Mouse (Mus musculus) hindbrain, postnatal 0 days (tissue): ENCODE measurements around the gene Bnip1. TPM values are rescaled to one million over a fixed set of nuclear protein-coding genes. Genes with fewer than 3 reads are reported as not detected.

Source experiments
- ATAC-seq: fragments of 200-750 bp; cut with Nextera tagmentation; 2 replicates; pipeline ENCODE4 v1.8.0; 2017; ENCODE audit warnings: mild to moderate bottlenecking, moderate TSS enrichment, moderate library complexity
- DNase-seq: peaks from one replicate; pipeline ENCODE4 v3.0.0-alpha.2; 2015; ENCODE audit warnings: low spot score
- H3K27ac ChIP-seq: fragments of 300-500 bp; sonication (generic); 2 replicates; pipeline ENCODE4 v1.5.1; 2014; ENCODE audit warnings: mild to moderate bottlenecking
- H3K27me3 ChIP-seq: fragments of 300-500 bp; sonication (generic); 2 replicates; pipeline ENCODE4 v1.6.1; 2014; ENCODE audit warnings: low read length, mixed read lengths; ENCODE audit not compliant: insufficient read depth
- H3K36me3 ChIP-seq: fragments of 300-500 bp; sonication (generic); 2 replicates; pipeline ENCODE4 v1.6.1; 2014; ENCODE audit warnings: low read length, mixed read lengths; ENCODE audit not compliant: insufficient read depth
- H3K4me1 ChIP-seq: fragments of 300-500 bp; sonication (generic); 2 replicates; pipeline ENCODE4 v1.6.1; 2014; ENCODE audit warnings: antibody characterized with exemption, low read length, mixed read lengths; ENCODE audit not compliant: insufficient read depth
- H3K4me2 ChIP-seq: fragments of 300-500 bp; sonication (generic); 2 replicates; pipeline ENCODE4 v1.6.1; 2014; ENCODE audit warnings: low read depth, mild to moderate bottlenecking, low read length, moderate library complexity, mixed read lengths
- H3K4me3 ChIP-seq: fragments of 300-500 bp; sonication (generic); 2 replicates; pipeline ENCODE4 v1.5.1; 2014; ENCODE audit warnings: low read length
- H3K9ac ChIP-seq: fragments of 300-500 bp; sonication (generic); replicated peaks from 2 replicates; pipeline ENCODE4 v1.6.1; 2014; ENCODE audit warnings: mild to moderate bottlenecking, low read length, moderate library complexity, mixed read lengths
- H3K9me3 ChIP-seq: fragments of 300-500 bp; sonication (generic); 2 replicates; pipeline ENCODE4 v1.6.1; 2016; ENCODE audit warnings: low read length, mixed read lengths
- CTCF ChIP-seq: IDR thresholded peaks from 2 replicates; pipeline ENCODE4 v1.5.1; 2016; ENCODE audit warnings: antibody characterized with exemption, control low read depth, low read depth
- WGBS: fragments of 180-500 bp; shearing (Covaris S2); extraction: QIAGEN DNeasy Blood & Tissue Kit; methylation state at CpG from one replicate; pipeline ENCODE4 v1.1.7; 2014; 5-methylcytosine and 5-hydroxymethylcytosine counted together
- polyA plus RNA-seq: library from polyadenylated mRNA; unstranded; fragments of >200 nt; fragmentation: Nextera tagmentation; extraction: Ambion mirVana; gene quantifications from 2 replicates; pipeline ENCODE4 v1.2.1, GENCODE M21; 2015
- total RNA-seq: library from RNA; depleted of rRNA; stranded (reverse); fragments of >200 nt; gene quantifications from 2 replicates; pipeline ENCODE4 v1.2.3, GENCODE M21; 2014

The Bnip1 gene
- total and polyA plus RNA-seq, 2 experiments from 2014 or later, result 42.1 to 45.2 TPM

- WGBS, result 88% methylated on average over 9 of the region's 9 CpGs
- H3K4me3 ChIP-seq, result no peak overlapping the region
- DNase-seq (no peak), ATAC-seq (no peak)
- no peaks in the 10 kb centered on the region for H3K27me3 ChIP-seq
- H3K4me1 ChIP-seq, result no peaks in the 10 kb centered on the region
- no peak overlapping the region for H3K4me2 ChIP-seq
- no peak for TF ChIP-seq CTCF
- H3K9ac ChIP-seq, result no peak overlapping the region
- H3K27ac ChIP-seq, result no peak overlapping the region
- H3K9me3 ChIP-seq, result no peaks in the 10 kb centered on the region
- no peaks in the 10 kb centered on the region for H3K36me3 ChIP-seq
Measured at GRCm38 (mm10) chr17:26813497-26813896, 32.6 kb downstream of the Bnip1 start.

GRCm38 (mm10) chr17:26816810-26817209 is 35.9 kb downstream of the Bnip1 start:
- TF ChIP-seq CTCF, result no peak
- 83% methylated on average over 6 of the region's 6 CpGs for WGBS
- ATAC-seq (no peak), DNase-seq (no peak)
- Histone ChIP-seq H3K9ac (no peak overlapping the region), H3K9me3 (no peaks in the 10 kb centered on the region), H3K36me3 (no peaks in the 10 kb centered on the region), H3K4me3 (no peak overlapping the region), H3K27ac (no peak overlapping the region), H3K4me1 (no peaks in the 10 kb centered on the region), H3K4me2 (no peak overlapping the region), H3K27me3 (no peaks in the 10 kb centered on the region)

- no peak for DNase-seq
- no peaks in the 10 kb centered on the region for H3K9me3 ChIP-seq
- no peak for ATAC-seq
Measured at GRCm38 (mm10) chr17:26817776-26818175, 36.9 kb downstream of the Bnip1 start.

GRCm38 (mm10) chr17:26826131-26826530 is 45.3 kb downstream of the Bnip1 start:
- ATAC-seq (no peak), DNase-seq (no peak)
- Histone ChIP-seq H3K36me3 (no peaks in the 10 kb centered on the region), H3K27ac (no peak overlapping the region), H3K4me3 (no peak overlapping the region), H3K27me3 (peaks cover 8% of the 10 kb centered on the region; the same call in 1 of the 2 replicates), H3K4me1 (no peaks in the 10 kb centered on the region), H3K4me2 (no peak overlapping the region), H3K9me3 (no peaks in the 10 kb centered on the region), H3K9ac (no peak overlapping the region)
- 72% methylated on average over 16 of the region's 17 CpGs for WGBS
- no peak for TF ChIP-seq CTCF

More at GRCm38 (mm10) chr17:26817776-26818175, 36.9 kb downstream of the Bnip1 start:
- no peaks in the 10 kb centered on the region for H3K36me3 ChIP-seq
- no peak for TF ChIP-seq CTCF
- no peaks in the 10 kb centered on the region for H3K27me3 ChIP-seq
- H3K27ac ChIP-seq, result no peak overlapping the region
- no peak overlapping the region for H3K4me3 ChIP-seq
- no peak overlapping the region for H3K4me2 ChIP-seq
- no peak overlapping the region for H3K9ac ChIP-seq
- H3K4me1 ChIP-seq, result no peaks in the 10 kb centered on the region

GRCm38 (mm10) chr17:26833806-26834205 is 52.9 kb downstream of the Bnip1 start:
- no peak overlapping the region for H3K4me2 ChIP-seq
- no peaks in the 10 kb centered on the region for H3K4me1 ChIP-seq
- 70% methylated on average over 2 of the region's 2 CpGs for WGBS
- no peak for ATAC-seq
- no peaks in the 10 kb centered on the region for H3K9me3 ChIP-seq
- no peak overlapping the region for H3K9ac ChIP-seq
- no peak for TF ChIP-seq CTCF
- no peak overlapping the region for H3K27ac ChIP-seq
- no peaks in the 10 kb centered on the region for H3K36me3 ChIP-seq
- no peak for DNase-seq
- peaks cover 56% of the 10 kb centered on the region for H3K27me3 ChIP-seq
- H3K4me3 ChIP-seq, result no peak overlapping the region

GRCm38 (mm10) chr17:26834302-26834965 is 53.6 kb downstream of the Bnip1 start:
- no peaks in the 10 kb centered on the region for H3K4me1 ChIP-seq
- peaks cover 56% of the 10 kb centered on the region for H3K27me3 ChIP-seq
- ATAC-seq (no peak), DNase-seq (no peak)
- H3K4me2 ChIP-seq, result no peak overlapping the region
- 77% methylated on average over 5 of the region's 5 CpGs for WGBS
- TF ChIP-seq CTCF, result no peak
- H3K9me3 ChIP-seq, result no peaks in the 10 kb centered on the region
- no peak overlapping the region for H3K27ac ChIP-seq
- H3K4me3 ChIP-seq, result no peak overlapping the region
- H3K9ac ChIP-seq, result no peak overlapping the region
- H3K36me3 ChIP-seq, result no peaks in the 10 kb centered on the region

GRCm38 (mm10) chr17:26834966-26835755 is 54.3 kb downstream of the Bnip1 start:
- no peak overlapping the region for H3K9ac ChIP-seq
- no peak for TF ChIP-seq CTCF
- H3K27me3 ChIP-seq, result peaks cover 62% of the 10 kb centered on the region
- H3K4me3 ChIP-seq, result no peak overlapping the region
- ATAC-seq (no peak), DNase-seq (no peak)
- no peaks in the 10 kb centered on the region for H3K4me1 ChIP-seq
- H3K27ac ChIP-seq, result no peak overlapping the region
- no peaks in the 10 kb centered on the region for H3K36me3 ChIP-seq
- H3K4me2 ChIP-seq, result no peak overlapping the region
- H3K9me3 ChIP-seq, result no peaks in the 10 kb centered on the region
- 18% methylated on average over 7 of the region's 9 CpGs for WGBS
